Comparison of ENCODE assay signal across 19 mouse cellular contexts in genomic region chr1:190656089-190656488, GRCm38 (mm10).
DNase-seq lines count a peak whose midpoint lies in the region; ATAC-seq and TF ChIP-seq lines count a peak whose summit lies in the region.
"Had no signal": no experiment of that assay in that cellular context is flagged by ENCODE, and none has a peak within 500 bp of the region (broad histone marks: within the 10 kb centered on the region; RNA-seq: fewer than 3 reads in every experiment).

No protein-coding gene starts in this region.

- H3K9me3 ChIP-seq in forebrain, embryonic 12.5 days = no peaks in the 10 kb centered on the region
- H3K9me3 ChIP-seq in forebrain, embryonic 10.5 days = no peaks in the 10 kb centered on the region
- H3K9me3 ChIP-seq in hindbrain, postnatal 0 days (ENCODE audit: low read length) = no peaks in the 10 kb centered on the region
- H3K9me3 ChIP-seq in hindbrain, embryonic 12.5 days (replicated peaks) = no peaks in the 10 kb centered on the region
- H3K9me3 ChIP-seq in liver, embryonic 11.5 days (ENCODE audit: control insufficient read depth, low read length) = no peaks in the 10 kb centered on the region
- H3K9me3 ChIP-seq: kidney, embryonic 15.5 days; limb, embryonic 13.5 days; liver, embryonic 15.5 days; neural tube, embryonic 13.5 days had no signal

- DNase-seq in forebrain, embryonic 10.5 days (ENCODE audit: extremely low spot score, low spot score) = no peak
- DNase-seq in hindbrain, postnatal 0 days (ENCODE audit: low spot score) = peak; percentile 68
- peak; percentile 26 to 38 for DNase-seq in right cerebral cortex, postnatal 10 days (ENCODE audit: low spot score in 2 of 2)
- no peak for DNase-seq in right cerebral cortex, postnatal 25 days
- DNase-seq in liver, embryonic 11.5 days (ENCODE audit: low spot score) = no peak
- DNase-seq: adrenal gland, postnatal 14 days; B cell, adult 2 months; heart, postnatal 14 days; thymus, adult 18-20 months had no signal

- H3K4me1 ChIP-seq in forebrain, embryonic 12.5 days = peaks cover 30% of the 10 kb centered on the region
- H3K4me1 ChIP-seq in forebrain, embryonic 10.5 days = peaks cover 44% of the 10 kb centered on the region
- 0 out of 2 replicates have a peak, but pooled peaks cover 3% of the 10 kb centered on the region for H3K4me1 ChIP-seq in hindbrain, postnatal 0 days (ENCODE audit: insufficient read depth, low read length)
- peaks cover 18% of the 10 kb centered on the region for H3K4me1 ChIP-seq in hindbrain, embryonic 12.5 days
- no peaks in the 10 kb centered on the region for H3K4me1 ChIP-seq in liver, embryonic 11.5 days (replicated peaks; ENCODE audit: control insufficient read depth, insufficient read depth, low read length)
- H3K4me1 ChIP-seq: kidney, embryonic 15.5 days; liver, embryonic 15.5 days had no signal

- no peak for TF ChIP-seq CTCF in hindbrain, postnatal 0 days (IDR thresholded peaks at IDR 0.05; ENCODE audit: low read depth)

- no peak overlapping the region for H3K9ac ChIP-seq in forebrain, embryonic 12.5 days
- no peak overlapping the region for H3K9ac ChIP-seq in hindbrain, postnatal 0 days (replicated peaks; ENCODE audit: low read length)
- no peak overlapping the region for H3K9ac ChIP-seq in hindbrain, embryonic 12.5 days
- H3K9ac ChIP-seq in liver, embryonic 11.5 days (ENCODE audit: low read depth, low read length) = no peak overlapping the region
- H3K9ac ChIP-seq: kidney, embryonic 15.5 days; limb, embryonic 13.5 days; liver, embryonic 15.5 days; neural tube, embryonic 13.5 days had no signal

- H3K27ac ChIP-seq in forebrain, embryonic 12.5 days = 0 out of 2 replicates have a peak overlapping the region, but pooled peaks have one; percentile 8
- H3K27ac ChIP-seq in forebrain, embryonic 10.5 days = no peak overlapping the region
- H3K27ac ChIP-seq in hindbrain, postnatal 0 days = no peak overlapping the region; the same call in 1 of the 2 replicates
- no peak overlapping the region for H3K27ac ChIP-seq in hindbrain, embryonic 12.5 days
- no peak overlapping the region for H3K27ac ChIP-seq in liver, embryonic 11.5 days (ENCODE audit: low read depth, low read length)
- H3K27ac ChIP-seq: kidney, embryonic 15.5 days; limb, embryonic 13.5 days; liver, embryonic 15.5 days; neural tube, embryonic 13.5 days had no signal

- ATAC-seq in forebrain, embryonic 12.5 days (ENCODE audit: low FRiP score) = no peak
- ATAC-seq in hindbrain, postnatal 0 days = peak; percentile 82
- ATAC-seq in hindbrain, embryonic 12.5 days (ENCODE audit: low FRiP score) = no peak
- no peak for ATAC-seq in liver, embryonic 11.5 days (replicated peaks; ENCODE audit: low FRiP score)
- ATAC-seq: intestine, embryonic 16.5 days; lung, postnatal 0 days had no signal

- WGBS in forebrain, embryonic 12.5 days = 78% methylated on average over 9 of the region's 9 CpGs
- 91% methylated on average over 9 of the region's 9 CpGs for WGBS in forebrain, embryonic 10.5 days
- WGBS in hindbrain, postnatal 0 days = 34% methylated on average over 9 of the region's 9 CpGs
- WGBS in hindbrain, embryonic 12.5 days = 52% methylated on average over 9 of the region's 9 CpGs
- 77% methylated on average over 9 of the region's 9 CpGs for WGBS in liver, embryonic 11.5 days

- H3K36me3 ChIP-seq in forebrain, embryonic 12.5 days (replicated peaks) = no peaks in the 10 kb centered on the region
- no peaks in the 10 kb centered on the region for H3K36me3 ChIP-seq in forebrain, embryonic 10.5 days (replicated peaks)
- H3K36me3 ChIP-seq in hindbrain, postnatal 0 days (ENCODE audit: insufficient read depth, low read length) = no peaks in the 10 kb centered on the region
- no peaks in the 10 kb centered on the region for H3K36me3 ChIP-seq in hindbrain, embryonic 12.5 days
- H3K36me3 ChIP-seq in liver, embryonic 11.5 days (ENCODE audit: control insufficient read depth, insufficient read depth, low read length) = no peaks in the 10 kb centered on the region
- H3K36me3 ChIP-seq: kidney, embryonic 15.5 days; limb, embryonic 13.5 days; liver, embryonic 15.5 days; neural tube, embryonic 13.5 days had no signal

- H3K4me3 ChIP-seq in forebrain, embryonic 12.5 days (replicated peaks) = no peak overlapping the region
- H3K4me3 ChIP-seq in forebrain, embryonic 10.5 days = no peak overlapping the region
- H3K4me3 ChIP-seq in hindbrain, postnatal 0 days (ENCODE audit: low read length) = no peak overlapping the region
- H3K4me3 ChIP-seq in hindbrain, embryonic 12.5 days = no peak overlapping the region
- H3K4me3 ChIP-seq in liver, embryonic 11.5 days (ENCODE audit: low read depth, low read length) = no peak overlapping the region
- H3K4me3 ChIP-seq: erythroblast, embryonic 14.5 days; kidney, embryonic 15.5 days; limb, embryonic 13.5 days; liver, embryonic 15.5 days; neural tube, embryonic 13.5 days had no signal

- peaks cover 11% of the 10 kb centered on the region; the same call in 1 of the 2 replicates for H3K27me3 ChIP-seq in forebrain, embryonic 12.5 days
- H3K27me3 ChIP-seq in forebrain, embryonic 10.5 days (ENCODE audit: poor library complexity, severe bottlenecking) = peaks cover 19% of the 10 kb centered on the region; the same call in 1 of the 2 replicates
- no peaks in the 10 kb centered on the region for H3K27me3 ChIP-seq in hindbrain, postnatal 0 days (ENCODE audit: insufficient read depth, low read length)
- H3K27me3 ChIP-seq in hindbrain, embryonic 12.5 days = no peaks in the 10 kb centered on the region
- H3K27me3 ChIP-seq in liver, embryonic 11.5 days (replicated peaks; ENCODE audit: control insufficient read depth, insufficient read depth, low read length) = no peaks in the 10 kb centered on the region
- H3K27me3 ChIP-seq: limb, embryonic 13.5 days; liver, embryonic 15.5 days had no signal

- H3K4me2 ChIP-seq in forebrain, embryonic 12.5 days = no peak overlapping the region
- H3K4me2 ChIP-seq in hindbrain, postnatal 0 days (ENCODE audit: low read depth, low read length) = no peak overlapping the region
- H3K4me2 ChIP-seq in hindbrain, embryonic 12.5 days (replicated peaks) = no peak overlapping the region
- no peak overlapping the region for H3K4me2 ChIP-seq in liver, embryonic 11.5 days
- H3K4me2 ChIP-seq: heart, embryonic 11.5 days; kidney, embryonic 15.5 days; limb, embryonic 13.5 days; liver, embryonic 15.5 days; neural tube, embryonic 13.5 days had no signal

Comparison
In these comparisons a context has a peak if more than half of its experiments do, and no peak if none do; other contexts are left out.
1. DNase-seq: peak in hindbrain, postnatal 0 days (single experiment) and right cerebral cortex, postnatal 10 days (2 of 2); none in forebrain, embryonic 10.5 days (single experiment), right cerebral cortex, postnatal 25 days (single experiment) and liver, embryonic 11.5 days (single experiment).